Mouse (Mus musculus) neural tube, embryonic 11.5 days (tissue): Measurements from ENCODE around the gene Fbxw21. TPM values are rescaled to one million over a fixed set of nuclear protein-coding genes. Genes with fewer than 3 reads are reported as not detected.

Experiments used
- ATAC-seq: fragments of 200-750 bp; cut with Nextera tagmentation; 2 replicates; pipeline ENCODE4 v1.8.0; 2017; ENCODE audit warnings: moderate number of reproducible peaks, mild to moderate bottlenecking, moderate TSS enrichment, moderate library complexity; ENCODE audit not compliant: insufficient read depth, low FRiP score, low TSS enrichment
- DNase-seq: peaks from one replicate; pipeline ENCODE4 v3.0.0-alpha.2; 2015; ENCODE audit warnings: low spot score
- H3K27ac ChIP-seq: fragments of 300-500 bp; sonication (generic); 2 replicates; pipeline ENCODE4 v1.5.1; 2014; ENCODE audit warnings: low read depth, mild to moderate bottlenecking, low read length
- H3K27me3 ChIP-seq: fragments of 300-500 bp; sonication (generic); 2 replicates; pipeline ENCODE4 v1.6.1; 2014; ENCODE audit warnings: mild to moderate bottlenecking, low read length, mixed read lengths; ENCODE audit not compliant: control insufficient read depth, insufficient read depth
- H3K36me3 ChIP-seq: fragments of 300-500 bp; sonication (generic); 2 replicates; pipeline ENCODE4 v1.6.1; 2014; ENCODE audit warnings: mild to moderate bottlenecking, low read length, moderate library complexity, mixed read lengths; ENCODE audit not compliant: control insufficient read depth, insufficient read depth
- H3K4me1 ChIP-seq: fragments of 300-500 bp; sonication (generic); 2 replicates; pipeline ENCODE4 v1.6.1; 2014; ENCODE audit warnings: low read length, mixed read lengths; ENCODE audit not compliant: control insufficient read depth, insufficient read depth
- H3K4me2 ChIP-seq: fragments of 300-500 bp; sonication (generic); 2 replicates; pipeline ENCODE4 v1.6.1; 2014; ENCODE audit warnings: low read depth, mild to moderate bottlenecking, moderate library complexity
- H3K4me3 ChIP-seq: fragments of 300-500 bp; sonication (generic); 2 replicates; pipeline ENCODE4 v1.5.1; 2014; ENCODE audit warnings: low read depth, low read length
- H3K9ac ChIP-seq: fragments of 300-500 bp; sonication (generic); 2 replicates; pipeline ENCODE4 v1.6.1; 2014; ENCODE audit warnings: mild to moderate bottlenecking, low read length
- H3K9me3 ChIP-seq: fragments of 300-500 bp; sonication (generic); 2 replicates; pipeline ENCODE4 v1.6.1; 2016; ENCODE audit warnings: low read length; ENCODE audit not compliant: control insufficient read depth
- WGBS: fragments of 180-500 bp; shearing (Covaris S2); extraction: QIAGEN DNeasy Blood & Tissue Kit; methylation state at CpG from one replicate; pipeline ENCODE4 v1.1.7; 2014; 5-methylcytosine and 5-hydroxymethylcytosine counted together
- polyA plus RNA-seq: library from polyadenylated mRNA; unstranded; fragments of >200 nt; fragmentation: Nextera tagmentation; extraction: Ambion mirVana; gene quantifications from 2 replicates; pipeline ENCODE4 v1.2.1, GENCODE M21; 2014

Gene Fbxw21
- polyA plus RNA-seq, 1 experiment from 2014 or later, result not detected

DNA sequence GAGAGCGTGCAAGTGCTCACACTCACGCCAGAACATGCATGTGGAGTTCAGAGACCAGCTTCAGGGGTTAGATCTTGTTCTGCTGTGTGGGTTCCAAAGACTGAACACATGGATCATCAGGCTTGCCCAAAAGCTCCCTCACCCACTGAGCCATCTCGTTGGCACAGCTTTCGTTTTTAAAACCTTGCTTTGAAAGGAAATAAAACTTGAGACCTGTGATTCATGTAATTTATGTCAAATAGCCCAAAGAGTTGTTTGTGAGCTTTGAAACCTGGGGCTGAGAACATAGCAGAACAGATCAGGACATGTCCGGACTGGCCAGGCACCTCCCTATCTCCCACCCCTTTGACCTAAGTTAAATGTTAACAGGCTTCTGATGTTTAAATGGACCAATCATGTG is 31.8 kb downstream of the Fbxw21 start:
- 85% methylated on average over 5 of the region's 5 CpGs for WGBS
- DNase-seq (no peak), ATAC-seq (no peak)
- H3K9me3 ChIP-seq, result no peaks in the 10 kb centered on the region
- H3K4me2 ChIP-seq, result no peak overlapping the region
- H3K27me3 ChIP-seq, result no peaks in the 10 kb centered on the region
- no peak overlapping the region for H3K9ac ChIP-seq
- H3K27ac ChIP-seq, result no peak overlapping the region
- no peaks in the 10 kb centered on the region for H3K4me1 ChIP-seq
- no peak overlapping the region for H3K4me3 ChIP-seq
- H3K36me3 ChIP-seq, result no peaks in the 10 kb centered on the region

GRCm38 (mm10) chr9:109128211-109128610 is 33.6 kb downstream of the Fbxw21 start:
- Histone ChIP-seq H3K27me3 (no peaks in the 10 kb centered on the region), H3K9ac (no peak overlapping the region), H3K9me3 (no peaks in the 10 kb centered on the region), H3K4me1 (no peaks in the 10 kb centered on the region), H3K4me2 (no peak overlapping the region), H3K36me3 (no peaks in the 10 kb centered on the region), H3K27ac (no peak overlapping the region), H3K4me3 (no peak overlapping the region)
- 55% methylated on average over 3 of the region's 3 CpGs for WGBS
- no peak for DNase-seq
- ATAC-seq, result no peak

DNA sequence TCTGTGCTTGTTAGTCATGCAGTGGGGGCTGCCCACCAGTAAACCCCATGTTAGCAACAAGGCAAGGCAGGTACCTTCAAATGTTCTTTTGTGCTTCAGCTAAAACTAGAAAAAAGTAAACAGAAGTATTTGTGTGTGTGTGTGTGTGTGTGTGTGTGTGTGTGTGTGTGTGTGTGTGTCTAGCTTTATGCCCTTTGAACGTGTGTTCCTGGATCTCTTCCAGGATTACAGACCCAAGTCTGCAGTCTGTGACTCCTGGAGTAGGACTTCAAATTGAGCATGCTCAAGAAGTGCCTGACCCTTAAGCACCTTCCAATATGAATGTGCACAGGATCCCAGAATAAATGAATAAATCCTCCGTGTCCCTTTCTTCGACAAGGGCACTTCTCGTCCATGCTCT is 34.8 kb downstream of the Fbxw21 start:
- Histone ChIP-seq H3K9me3 (no peaks in the 10 kb centered on the region), H3K9ac (no peak overlapping the region), H3K4me3 (no peak overlapping the region), H3K4me2 (no peak overlapping the region), H3K4me1 (no peaks in the 10 kb centered on the region), H3K36me3 (no peaks in the 10 kb centered on the region), H3K27me3 (no peaks in the 10 kb centered on the region), H3K27ac (no peak overlapping the region)
- ATAC-seq (no peak), DNase-seq (no peak)
- WGBS, result 93% methylated on average over 4 of the region's 4 CpGs

- DNase-seq (no peak), ATAC-seq (no peak)
- H3K27ac ChIP-seq, result no peak overlapping the region
- H3K4me3 ChIP-seq, result no peak overlapping the region
- H3K4me2 ChIP-seq, result no peak overlapping the region
- H3K27me3 ChIP-seq, result no peaks in the 10 kb centered on the region
- no peaks in the 10 kb centered on the region for H3K4me1 ChIP-seq
- H3K36me3 ChIP-seq, result no peaks in the 10 kb centered on the region
- no peaks in the 10 kb centered on the region for H3K9me3 ChIP-seq
- no peak overlapping the region for H3K9ac ChIP-seq
- WGBS, result 68% methylated on average over 3 of the region's 3 CpGs
Observed at GRCm38 (mm10) chr9:109125481-109125880, 36.4 kb downstream of the Fbxw21 start.

DNA sequence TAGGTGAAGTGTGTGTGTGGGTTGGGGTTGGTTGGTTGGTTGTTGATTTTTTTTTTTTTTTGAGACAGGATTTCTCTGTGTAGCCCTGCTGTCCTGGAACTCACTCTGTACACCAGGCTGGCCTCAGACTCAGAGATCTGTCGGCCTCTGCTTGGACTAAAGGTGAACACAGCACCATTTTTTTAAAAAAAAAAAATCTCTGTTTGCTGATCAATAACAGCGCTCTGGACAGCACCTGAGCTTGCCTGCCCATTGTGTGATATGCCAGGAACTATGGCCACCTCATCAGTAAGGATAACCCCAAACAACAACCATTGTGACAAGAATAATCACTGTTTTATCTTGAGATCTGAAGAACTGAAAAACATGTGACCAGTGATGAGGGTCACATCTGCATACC is 36.8 kb downstream of the Fbxw21 start:
- no peak for ATAC-seq
- H3K4me1 ChIP-seq, result no peaks in the 10 kb centered on the region
- H3K4me2 ChIP-seq, result no peak overlapping the region
- no peaks in the 10 kb centered on the region for H3K9me3 ChIP-seq
- no peak for DNase-seq
- no peaks in the 10 kb centered on the region for H3K27me3 ChIP-seq
- no peaks in the 10 kb centered on the region for H3K36me3 ChIP-seq
- H3K4me3 ChIP-seq, result no peak overlapping the region
- H3K9ac ChIP-seq, result no peak overlapping the region
- H3K27ac ChIP-seq, result no peak overlapping the region
- 80% methylated on average over 2 of the region's 2 CpGs for WGBS

DNA sequence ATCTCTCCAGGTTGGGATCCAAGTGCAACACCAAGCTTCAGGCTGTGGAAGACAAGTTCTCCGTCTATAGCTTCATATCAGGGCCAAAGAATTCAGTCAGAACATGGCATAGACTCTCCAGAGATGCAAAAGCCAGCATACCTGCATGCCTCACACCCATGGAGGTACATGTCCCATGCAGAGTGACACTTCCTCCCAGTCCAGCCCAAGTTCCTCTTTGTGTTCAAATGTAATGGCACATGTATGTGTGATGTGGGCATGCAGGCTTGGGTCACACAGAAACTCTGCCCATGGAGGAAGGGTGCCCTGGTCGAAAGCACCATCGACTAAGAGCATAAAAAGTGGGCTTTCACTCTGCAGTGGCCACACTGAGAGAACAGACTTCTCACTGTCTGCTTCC is 37.7 kb downstream of the Fbxw21 start:
- H3K4me3 ChIP-seq, result no peak overlapping the region

GRCm38 (mm10) chr9:109123266-109123665 is 38.6 kb downstream of the Fbxw21 start:
- 73% methylated on average over 6 of the region's 6 CpGs for WGBS
- Histone ChIP-seq H3K27me3 (no peaks in the 10 kb centered on the region), H3K27ac (no peak overlapping the region), H3K4me1 (no peaks in the 10 kb centered on the region), H3K36me3 (peaks cover 3% of the 10 kb centered on the region), H3K4me2 (no peak overlapping the region), H3K9ac (no peak overlapping the region), H3K9me3 (no peaks in the 10 kb centered on the region), H3K4me3 (no peak overlapping the region)
- ATAC-seq, result no peak
- no peak for DNase-seq

More for the DNA sequence above, 37.7 kb downstream of the Fbxw21 start:
- Histone ChIP-seq H3K4me2 (no peak overlapping the region), H3K4me1 (no peaks in the 10 kb centered on the region), H3K27ac (no peak overlapping the region), H3K9ac (no peak overlapping the region), H3K27me3 (no peaks in the 10 kb centered on the region), H3K36me3 (no peaks in the 10 kb centered on the region), H3K9me3 (no peaks in the 10 kb centered on the region)
- ATAC-seq (no peak), DNase-seq (no peak)
- WGBS, result 91% methylated on average over 3 of the region's 3 CpGs

DNA sequence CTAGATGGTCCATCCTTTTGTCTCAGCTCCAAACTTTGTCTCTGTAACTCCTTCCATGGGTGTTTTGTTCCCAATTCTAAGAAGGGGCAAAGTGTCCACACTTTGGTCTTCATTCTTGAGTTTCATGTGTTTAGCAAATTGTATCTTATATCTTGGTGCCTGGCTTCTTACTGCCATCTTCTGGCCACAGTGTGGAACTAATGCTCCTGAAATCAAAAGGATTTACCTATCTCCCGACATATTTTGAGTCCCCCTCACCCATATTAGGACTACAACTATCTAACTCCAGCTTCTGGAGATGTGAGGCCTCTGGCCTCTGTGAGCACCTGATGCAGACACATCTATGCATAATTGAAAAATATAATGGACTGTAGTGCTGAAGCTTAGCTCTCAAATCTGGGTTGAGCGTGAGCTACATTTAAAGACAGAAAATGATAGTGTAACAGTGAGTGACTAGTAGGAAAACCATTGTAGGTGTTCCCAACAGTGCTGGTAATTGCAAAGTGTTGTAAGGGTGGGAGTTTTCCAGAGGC is 39.2 kb downstream of the Fbxw21 start:
- Histone ChIP-seq H3K4me2 (no peak overlapping the region), H3K4me1 (no peaks in the 10 kb centered on the region)
- ATAC-seq, result no peak

GRCm38 (mm10) chr9:109120956-109121355 is 40.9 kb downstream of the Fbxw21 start:
- ATAC-seq (no peak), DNase-seq (no peak)
- Histone ChIP-seq H3K4me1 (no peaks in the 10 kb centered on the region), H3K9me3 (no peaks in the 10 kb centered on the region), H3K27me3 (no peaks in the 10 kb centered on the region), H3K36me3 (peaks cover 16% of the 10 kb centered on the region), H3K9ac (no peak overlapping the region), H3K4me2 (no peak overlapping the region), H3K27ac (no peak overlapping the region), H3K4me3 (no peak overlapping the region)
- WGBS, result 93% methylated on average over 6 of the region's 6 CpGs

More for the DNA sequence above, 39.2 kb downstream of the Fbxw21 start:
- 52% methylated on average over 2 of the region's 2 CpGs for WGBS
- Histone ChIP-seq H3K9ac (no peak overlapping the region), H3K4me3 (no peak overlapping the region), H3K9me3 (no peaks in the 10 kb centered on the region), H3K27me3 (no peaks in the 10 kb centered on the region), H3K36me3 (peaks cover 9% of the 10 kb centered on the region), H3K27ac (no peak overlapping the region)
- DNase-seq, result no peak
